Mouse (Mus musculus) layer of hippocampus, adult 8-10 months (tissue): ENCODE results near the gene Il7r. TPM values are rescaled to one million over a fixed set of nuclear protein-coding genes. Genes with fewer than 3 reads are reported as not detected.
"Not testable (repeated sequence)": the region's sequence is repeated elsewhere in the genome, so short reads cannot be mapped to it uniquely, and the experiment has no call there.

ENCODE experiments used
- DNase-seq, 2 experiments: peaks; one replicate each; pipeline ENCODE4 v3.0.0; 2022; ENCODE audit warnings: low spot score in 2 of 2
- total RNA-seq, 4 experiments: library from RNA; stranded (reverse); gene quantifications; 2 replicates each; pipeline ENCODE4 v1.2.4; 2022

Gene Il7r
- total RNA-seq: under 1 TPM; 0.21 to 0.63 (median 0.34) TPM

DNA sequence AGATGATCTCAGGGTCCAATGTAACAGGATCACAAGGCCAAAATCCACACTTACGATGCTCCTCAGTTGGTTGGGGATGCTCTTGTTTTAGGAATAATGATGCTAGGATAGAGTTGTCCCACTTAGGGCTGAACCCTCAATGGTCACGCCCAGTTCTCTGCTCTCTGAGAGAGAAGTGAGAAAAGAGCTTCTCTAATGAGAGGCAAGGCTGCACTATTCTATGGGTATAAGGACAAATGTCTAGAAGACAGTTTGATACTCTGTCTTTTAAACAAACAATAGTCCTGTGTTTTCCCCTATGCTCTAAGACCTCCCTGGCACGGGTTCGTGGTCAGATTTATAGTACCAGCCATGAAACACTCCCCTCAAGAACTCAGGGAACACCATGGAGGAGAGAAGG, at the start of gene Il7r:
Il7r (minus strand) TSS at position 101 of the 400 bp plus-strand sequence.
- DNase-seq: no peak

DNA sequence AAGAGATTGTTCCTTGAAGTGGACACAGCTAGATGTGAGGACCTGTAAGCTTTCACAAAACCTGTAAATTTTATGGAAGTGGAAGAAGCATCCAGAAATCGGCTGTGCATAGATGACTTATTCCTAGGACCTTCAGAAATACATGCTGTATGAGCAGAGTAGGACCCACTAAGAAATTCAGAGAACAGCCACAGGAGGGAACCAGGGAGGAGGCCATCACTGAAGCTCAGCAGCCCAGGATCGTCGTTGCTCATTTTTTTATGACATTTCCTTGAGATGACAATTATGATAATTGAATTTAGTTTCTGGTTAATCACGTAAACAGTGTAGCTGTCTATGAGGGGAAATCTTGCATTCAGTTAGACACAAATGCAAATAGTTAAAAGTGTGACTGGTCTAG, 47.3 kb upstream of the Il7r start:
- DNase-seq: no peak

DNA sequence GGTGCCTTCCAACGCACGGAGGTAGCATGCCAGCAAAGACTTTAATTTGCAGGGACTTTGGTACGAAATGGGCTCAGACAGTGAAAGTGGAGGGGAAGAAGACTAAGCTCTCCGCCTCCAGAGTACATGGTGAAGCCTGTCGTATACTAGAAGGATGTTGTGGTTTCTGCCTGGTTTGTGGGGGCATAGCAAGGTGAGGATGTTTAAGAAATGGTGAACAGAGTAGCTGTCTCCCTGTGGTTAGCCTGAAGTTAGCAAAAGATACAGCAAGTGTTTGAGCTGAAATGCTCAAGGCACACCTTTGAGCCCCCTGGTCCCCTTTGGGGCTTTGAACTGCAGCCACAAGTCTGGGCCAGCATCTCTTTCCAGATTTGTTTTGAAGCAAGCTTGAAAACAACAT, 44.8 kb upstream of the Il7r start:
- DNase-seq: no peak

DNA sequence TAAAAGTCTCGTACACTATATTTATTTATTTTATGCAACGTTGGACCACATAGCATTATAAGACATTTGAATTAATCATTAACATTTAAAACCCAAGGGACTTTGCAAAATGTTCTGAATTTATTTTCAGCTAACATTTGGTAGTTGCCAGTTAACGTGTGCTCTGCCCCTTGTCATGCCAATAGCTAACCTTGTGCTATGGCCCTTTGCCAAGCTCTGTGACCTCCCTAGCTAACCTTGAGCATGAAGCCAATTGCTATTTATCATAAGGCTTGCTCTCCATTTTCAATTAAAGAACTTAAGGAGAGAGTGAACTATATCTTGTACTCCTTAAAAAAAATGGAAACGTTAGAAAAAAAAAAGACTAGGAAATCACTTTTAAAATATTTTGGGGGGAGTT, 43.4 kb upstream of the Il7r start:
- DNase-seq: no peak

GRCm38 (mm10) chr15:9572664-9573063, 42.7 kb upstream of the Il7r start:
- DNase-seq: no peak

DNA sequence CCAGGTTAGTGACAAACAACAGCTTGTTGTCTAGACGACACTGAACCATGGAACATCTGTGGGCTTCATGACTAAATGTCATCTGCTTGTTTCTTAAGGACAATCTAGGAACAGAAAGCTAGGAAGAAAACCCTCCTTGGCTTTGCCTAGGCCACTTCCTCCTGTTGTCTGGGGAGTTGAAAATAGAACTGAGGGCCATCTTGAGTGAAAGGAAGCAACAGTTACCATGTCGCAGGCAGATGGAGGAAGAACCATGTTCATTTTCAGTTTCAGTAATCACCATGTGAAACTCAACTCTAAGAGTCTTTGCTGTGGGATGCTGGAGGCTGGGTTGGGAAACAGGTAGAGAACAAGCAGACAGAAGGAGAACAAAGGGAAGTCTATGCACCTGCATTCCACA, 41.9 kb upstream of the Il7r start:
- DNase-seq: no peak

DNA sequence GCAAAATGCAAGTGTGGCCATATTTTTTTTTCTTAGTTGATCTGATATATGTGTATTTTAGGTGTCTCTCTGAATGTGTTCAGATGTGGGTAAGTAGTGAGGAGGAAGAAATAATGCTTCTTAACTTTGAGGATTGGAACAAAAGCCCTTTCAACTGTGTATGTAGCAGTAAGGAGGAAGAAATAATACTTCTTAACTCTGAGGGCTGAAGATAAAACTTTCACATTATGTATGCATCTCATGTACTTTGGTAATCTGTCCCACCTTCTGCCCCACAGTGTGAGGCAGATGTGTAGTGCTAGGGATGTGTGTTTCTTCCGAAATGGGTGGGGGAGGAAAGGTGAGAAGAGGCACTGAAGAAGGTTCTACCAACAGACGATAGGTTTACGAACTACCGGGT, 37.3 kb upstream of the Il7r start:
- no peak for DNase-seq

- peak in 1 of 2 experiments; percentile 16 for DNase-seq
Observed at GRCm38 (mm10) chr15:9565396-9565795, 35.4 kb upstream of the Il7r start.

DNA sequence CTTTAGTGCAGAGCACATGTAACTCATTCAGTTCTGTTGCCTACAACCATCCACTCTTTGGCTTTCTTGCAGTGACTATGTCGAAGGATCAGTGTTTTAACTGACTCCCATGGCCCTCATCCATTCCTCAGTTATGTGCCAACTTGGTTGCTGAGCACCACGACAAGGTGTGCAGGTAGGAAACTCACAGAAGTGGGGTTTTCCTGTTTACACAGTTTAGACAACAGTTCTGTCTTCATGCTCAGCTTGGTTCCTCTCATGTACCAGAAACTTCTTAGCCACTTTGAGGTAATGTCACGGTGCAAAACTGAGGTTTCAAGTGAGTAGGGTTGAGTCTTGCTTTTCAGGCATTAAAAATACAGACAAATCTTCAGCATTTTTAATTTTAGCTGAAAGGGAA, 34.2 kb upstream of the Il7r start:
- DNase-seq: no peak

- DNase-seq: not testable (repeated sequence)
Observed at GRCm38 (mm10) chr15:9557264-9557663, 27.3 kb upstream of the Il7r start.

- DNase-seq: no peak
Observed at GRCm38 (mm10) chr15:9548951-9549350, 19.0 kb upstream of the Il7r start.

GRCm38 (mm10) chr15:9535200-9535599, 5.2 kb upstream of the Il7r start:
- DNase-seq: no peak

- no peak for DNase-seq
Observed at GRCm38 (mm10) chr15:9533356-9533902, 3.5 kb upstream of the Il7r start.

DNA sequence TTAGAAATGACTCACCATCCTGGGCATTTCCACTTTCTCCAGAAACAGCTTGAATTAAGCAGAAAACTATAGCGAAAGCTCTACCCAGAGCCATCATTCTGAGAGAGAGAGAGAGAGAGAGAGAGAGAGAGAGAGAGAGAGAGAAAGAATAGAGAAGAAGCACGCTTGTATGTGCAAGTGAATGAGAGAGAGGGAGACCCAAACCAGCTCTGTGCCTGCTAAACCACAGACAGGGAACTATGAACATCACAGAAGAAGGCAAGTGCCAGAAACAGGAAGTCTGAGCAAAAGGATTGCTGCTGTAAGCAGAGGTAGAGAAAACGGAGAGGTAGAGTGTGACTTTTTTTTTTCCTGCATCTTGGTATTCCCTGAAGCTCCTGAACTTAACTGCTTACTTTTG, 330 bp downstream of the Il7r start:
- no peak for DNase-seq

DNA sequence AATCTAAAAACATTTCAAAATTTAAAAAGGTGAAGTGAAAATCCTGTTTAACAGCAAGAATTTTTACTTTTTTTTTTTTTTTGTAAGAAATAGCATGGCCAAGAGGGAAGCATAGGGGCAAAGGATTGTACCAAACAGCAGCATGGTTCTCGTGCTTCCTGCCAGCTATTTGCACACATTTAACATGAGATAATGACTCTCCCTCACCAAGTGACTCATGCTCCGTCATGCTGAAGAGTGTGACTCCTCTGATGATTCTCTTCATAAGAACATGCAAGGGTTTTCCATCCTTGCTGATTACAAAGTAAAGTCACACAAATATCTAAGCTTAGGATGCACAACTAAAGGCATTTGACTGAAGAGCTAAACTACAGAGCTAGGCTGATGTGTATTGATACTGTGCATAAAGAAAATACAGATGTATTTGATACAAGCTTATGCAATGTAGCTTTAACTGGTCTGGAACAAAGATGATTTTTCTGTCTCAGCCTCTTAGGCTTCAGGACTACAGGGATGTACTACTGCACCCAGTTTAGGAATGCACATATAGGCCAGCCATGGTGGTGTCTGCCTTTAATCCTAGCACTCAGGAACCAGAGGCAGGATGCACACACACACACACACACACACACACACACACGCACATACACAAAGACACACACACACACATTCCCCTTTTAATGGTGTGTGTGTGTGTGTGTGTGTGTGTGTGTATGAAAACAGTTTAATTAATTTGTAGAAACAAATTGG, 1.6 kb downstream of the Il7r start:
- DNase-seq: no peak

DNA sequence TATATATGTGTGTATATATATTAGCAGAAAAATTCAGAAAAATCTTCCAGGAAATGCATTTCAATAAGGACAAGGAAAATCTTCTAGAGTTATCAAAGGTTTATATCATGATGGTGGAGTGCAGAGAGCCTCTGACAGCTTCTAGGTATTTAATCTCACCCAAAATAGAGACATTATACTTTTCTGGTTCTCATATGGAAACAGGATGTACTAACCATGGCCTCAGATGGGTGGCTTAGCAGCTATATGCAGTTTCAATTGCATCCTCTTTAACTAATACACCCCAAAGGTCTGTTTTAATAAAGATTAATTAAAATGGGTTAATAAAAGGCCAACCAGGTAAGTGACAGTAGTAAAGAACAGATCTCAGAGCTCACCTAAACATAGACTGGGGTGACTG, 3.6 kb downstream of the Il7r start:
- no peak for DNase-seq

DNA sequence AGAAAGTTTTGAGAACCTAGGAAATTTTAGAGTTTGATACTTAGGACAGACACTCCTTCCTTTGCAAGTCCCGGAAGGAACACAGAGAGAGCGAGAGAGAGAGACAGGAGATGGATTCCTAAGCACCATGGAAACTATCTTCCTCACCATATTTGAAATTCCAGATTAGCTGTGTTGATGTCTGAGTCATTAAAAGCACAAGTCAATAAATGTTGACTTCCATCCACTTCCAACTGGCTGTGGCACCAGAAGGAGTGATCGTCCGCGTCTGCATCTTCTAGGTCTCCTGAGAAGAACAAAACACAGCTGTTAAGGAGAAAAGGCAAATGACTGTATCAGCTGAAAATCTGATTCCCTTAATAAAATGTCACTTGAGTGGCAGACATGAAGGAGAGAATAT, 5.1 kb downstream of the Il7r start:
- no peak for DNase-seq

- DNase-seq: no peak
Observed at GRCm38 (mm10) chr15:9523956-9524355, 6.0 kb downstream of the Il7r start.

DNA sequence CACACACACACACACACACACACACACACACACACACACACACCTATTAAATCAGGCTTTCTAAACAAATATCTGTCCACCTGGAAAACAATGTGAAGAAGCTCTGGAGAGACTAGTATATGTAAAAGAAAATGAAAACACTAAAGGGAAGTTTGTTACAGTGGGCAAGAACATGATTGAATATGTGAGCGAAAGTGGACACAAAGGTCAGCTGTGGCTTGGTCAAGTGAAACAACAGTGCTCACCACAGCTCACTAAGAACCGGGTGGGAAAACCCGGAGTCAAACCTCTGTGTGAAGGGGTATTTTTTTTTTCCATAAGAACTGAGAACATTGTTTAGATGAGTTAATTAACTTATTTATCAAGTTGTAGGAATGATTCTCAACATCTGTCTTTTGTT, 6.9 kb downstream of the Il7r start:
- no peak for DNase-seq

DNA sequence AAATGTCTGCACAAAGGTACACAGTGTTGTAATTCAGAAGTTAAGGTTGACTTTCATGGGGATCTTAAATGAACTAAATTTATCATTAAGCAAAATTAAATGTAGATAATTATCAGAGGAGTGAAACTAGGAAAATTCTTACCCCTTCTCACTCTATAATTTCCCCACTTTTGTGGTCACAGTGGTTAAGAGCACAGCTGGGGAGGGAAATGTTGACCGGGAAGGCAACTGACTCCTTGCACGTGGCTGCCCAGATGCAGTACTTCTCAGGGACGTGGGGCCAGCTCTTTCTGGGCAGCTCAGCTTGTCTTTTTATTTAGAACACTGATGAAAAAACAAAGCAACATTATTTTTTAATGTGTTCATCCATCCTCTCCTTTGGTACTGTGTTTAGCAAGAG, 37.9 kb downstream of the Il7r start:
- no peak for DNase-seq

GRCm38 (mm10) chr15:9489417-9490118, 40.4 kb downstream of the Il7r start:
- no peak for DNase-seq

DNA sequence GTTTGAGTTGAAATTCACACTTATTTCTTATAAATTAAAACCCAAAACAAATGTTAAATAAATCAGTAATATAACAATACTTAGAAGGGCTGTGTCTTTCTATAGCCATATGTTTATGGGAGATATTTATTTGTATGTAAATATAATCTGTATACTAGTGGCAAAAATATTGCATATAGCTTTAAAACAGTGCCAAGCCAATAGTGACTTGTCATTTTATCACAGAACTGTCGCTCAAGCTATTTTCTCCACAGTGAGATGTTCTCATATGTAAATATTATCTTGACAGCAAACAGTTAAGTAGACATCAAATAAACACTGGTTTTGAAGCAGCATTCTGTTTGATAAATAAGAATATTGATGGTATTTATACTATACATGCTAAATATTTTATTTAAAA, 56.8 kb downstream of the Il7r start:
- no peak for DNase-seq

DNA sequence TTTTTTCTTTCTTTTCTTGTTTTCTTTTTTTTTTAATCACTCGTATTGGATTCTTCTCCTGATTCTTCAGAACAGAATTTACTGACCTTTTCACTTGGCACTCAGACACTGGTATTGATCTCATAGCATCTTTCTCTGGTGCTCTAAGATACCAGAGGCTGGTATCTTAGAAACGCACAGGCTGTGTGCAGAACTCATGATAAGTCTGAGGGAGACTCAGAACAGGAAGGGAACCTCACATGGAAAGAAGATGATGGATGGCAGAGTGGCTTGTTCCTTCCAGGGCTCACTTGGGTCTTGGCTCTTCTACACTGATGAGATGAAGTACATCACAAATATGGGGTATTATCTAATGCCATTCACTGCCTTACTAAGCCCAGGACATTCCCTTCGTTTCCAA, 57.4 kb downstream of the Il7r start:
- DNase-seq: no peak
